Mouse (Mus musculus) WW6 (cell line): ENCODE measurements around the gene Hsd17b1.
A peak's percentile ranks its signal among the peaks of the same experiment; 100 is the strongest.

ENCODE experiments used
- DNase-seq: peaks from one replicate; pipeline ENCODE4 v3.0.0-alpha.2; 2013; ENCODE audit warnings: low read depth, low spot score

The Hsd17b1 gene

DNA sequence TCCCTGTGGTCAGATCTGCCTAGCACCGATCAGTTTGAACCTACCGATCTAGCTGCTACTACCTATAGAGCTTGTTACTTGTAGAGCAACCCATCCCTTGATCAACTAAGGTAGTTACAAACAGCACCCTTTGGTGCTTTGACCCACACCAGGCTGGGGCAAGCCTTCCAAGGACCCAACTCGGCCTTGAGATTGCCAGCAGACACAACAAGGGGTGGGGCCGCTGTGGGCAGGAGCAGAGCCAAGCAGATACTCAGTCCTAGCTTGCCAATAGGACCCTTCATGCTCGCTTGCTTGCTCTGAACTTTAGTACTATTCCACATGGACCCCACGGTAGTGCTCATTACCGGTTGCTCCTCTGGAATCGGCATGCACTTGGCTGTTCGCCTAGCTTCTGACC, at the start of gene Hsd17b1:
TSS of gene Hsd17b1 (plus strand) at position 291 of the 400 bp plus-strand sequence.
- DNase-seq, result no peak

DNA sequence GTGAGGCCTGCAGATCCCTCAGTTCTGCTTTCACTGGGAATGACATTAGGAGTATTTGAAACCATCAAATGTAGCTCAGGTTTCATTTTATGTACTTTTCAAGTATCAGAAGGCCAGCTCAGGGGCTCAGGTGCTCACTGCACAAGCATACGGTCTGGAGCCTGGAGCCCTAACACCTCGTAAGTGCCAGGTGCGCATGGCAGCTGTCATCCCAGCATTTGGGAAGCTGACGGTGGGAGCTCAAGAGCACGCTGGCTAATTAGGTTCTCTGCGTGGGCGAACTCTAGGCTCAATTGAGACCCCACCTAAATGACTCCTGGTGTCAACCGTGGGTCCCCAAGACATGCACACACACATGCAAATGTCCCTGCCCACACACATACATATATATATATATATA, 48.9 kb upstream of the Hsd17b1 start:
- DNase-seq, result no peak

DNA sequence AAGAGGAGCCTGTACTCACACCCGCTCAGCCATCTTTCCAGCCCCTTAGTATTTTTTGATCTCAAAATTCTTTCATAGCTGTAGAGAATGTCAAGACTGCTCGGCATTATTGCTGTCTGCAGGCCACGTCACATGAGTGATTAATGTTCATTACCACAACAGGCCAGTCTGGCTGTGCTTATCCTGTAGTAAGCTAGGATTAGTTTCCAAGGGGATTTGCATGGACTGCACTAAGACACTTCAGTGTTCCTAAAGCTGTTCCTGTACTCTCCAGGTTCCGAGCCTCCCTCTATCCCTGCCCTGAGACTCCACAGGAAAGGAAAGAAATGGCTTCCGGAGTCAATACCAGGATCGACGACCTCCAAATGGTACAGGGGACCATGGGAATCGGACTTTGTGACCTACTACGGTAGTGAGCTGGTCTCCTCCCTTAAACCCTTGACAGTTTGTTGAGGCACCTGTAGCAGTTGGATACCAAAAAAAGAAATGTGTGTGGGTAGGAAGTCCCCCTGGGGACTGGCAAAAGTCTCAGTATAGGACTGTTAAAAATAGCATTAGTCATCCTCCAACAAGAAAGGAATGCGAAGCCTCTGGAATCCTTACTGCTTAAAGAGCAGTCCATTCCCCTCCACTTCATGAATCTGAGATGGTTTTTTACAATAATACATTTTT, 47.9 kb upstream of the Hsd17b1 start:
- DNase-seq, result no peak

DNA sequence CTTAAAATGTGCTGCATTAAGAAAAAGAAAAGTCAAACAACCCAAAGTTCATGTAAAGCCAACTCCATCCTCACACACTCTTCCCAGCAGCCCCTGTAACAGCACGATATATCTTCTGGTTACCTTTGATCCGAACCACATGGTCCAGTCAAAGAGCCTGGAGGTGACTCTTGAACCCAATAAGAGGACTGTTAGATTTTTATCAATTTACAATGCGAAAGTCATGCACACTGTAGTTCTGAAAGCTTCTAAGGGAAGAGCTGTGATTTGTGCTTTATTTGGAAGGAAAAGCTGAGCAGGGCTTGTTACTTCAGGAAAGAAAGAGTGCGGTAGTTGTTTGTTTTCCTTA, 47.4 kb upstream of the Hsd17b1 start:
- no peak for DNase-seq

DNA sequence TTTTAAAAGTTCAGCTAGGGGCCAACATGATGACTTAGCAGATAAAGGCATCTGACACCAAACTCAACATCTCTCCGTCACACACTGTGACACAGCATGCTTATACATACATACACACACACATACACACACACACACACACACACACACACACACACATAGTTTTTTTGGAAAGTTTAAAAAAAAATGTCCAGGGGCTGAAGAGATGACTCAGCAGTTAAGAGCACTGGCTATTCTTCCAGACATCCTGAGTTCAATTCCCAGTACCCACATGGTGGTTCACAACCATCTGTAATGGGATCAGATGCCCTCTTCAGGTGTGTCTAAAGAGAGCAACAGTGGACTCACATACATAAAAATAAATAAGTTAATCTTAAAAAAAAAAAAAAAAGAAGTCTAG, 46.7 kb upstream of the Hsd17b1 start:
- no peak for DNase-seq

DNA sequence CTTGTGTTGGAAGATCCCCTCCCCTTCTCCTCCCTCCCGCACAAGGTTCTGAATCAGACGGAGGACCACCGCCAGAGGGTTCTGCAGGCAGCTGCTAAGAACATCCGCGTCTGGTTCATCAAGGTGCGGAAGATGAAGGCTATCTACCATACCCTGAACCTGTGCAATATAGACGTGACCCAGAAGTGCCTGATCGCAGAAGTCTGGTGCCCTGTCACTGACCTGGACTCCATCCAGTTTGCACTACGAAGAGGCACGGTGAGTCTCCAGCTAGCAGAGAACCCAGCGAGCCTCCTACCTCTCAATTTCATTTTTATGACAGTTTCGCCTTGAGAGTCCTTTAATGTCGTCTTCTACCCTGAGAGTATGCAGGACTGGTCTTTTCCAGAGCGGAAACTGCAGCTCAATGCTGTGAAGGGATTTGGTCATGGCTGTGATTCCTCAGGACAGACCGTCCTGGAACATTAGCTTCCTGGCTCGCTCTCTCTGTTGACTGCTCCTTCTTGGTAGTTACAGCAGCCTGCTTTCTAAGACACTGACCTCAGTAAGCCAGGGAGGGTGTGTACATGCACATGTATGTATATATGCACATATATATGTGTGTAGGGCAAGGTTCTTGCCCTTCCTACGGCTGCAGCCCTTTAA, 44.2 kb upstream of the Hsd17b1 start:
- no peak for DNase-seq

DNA sequence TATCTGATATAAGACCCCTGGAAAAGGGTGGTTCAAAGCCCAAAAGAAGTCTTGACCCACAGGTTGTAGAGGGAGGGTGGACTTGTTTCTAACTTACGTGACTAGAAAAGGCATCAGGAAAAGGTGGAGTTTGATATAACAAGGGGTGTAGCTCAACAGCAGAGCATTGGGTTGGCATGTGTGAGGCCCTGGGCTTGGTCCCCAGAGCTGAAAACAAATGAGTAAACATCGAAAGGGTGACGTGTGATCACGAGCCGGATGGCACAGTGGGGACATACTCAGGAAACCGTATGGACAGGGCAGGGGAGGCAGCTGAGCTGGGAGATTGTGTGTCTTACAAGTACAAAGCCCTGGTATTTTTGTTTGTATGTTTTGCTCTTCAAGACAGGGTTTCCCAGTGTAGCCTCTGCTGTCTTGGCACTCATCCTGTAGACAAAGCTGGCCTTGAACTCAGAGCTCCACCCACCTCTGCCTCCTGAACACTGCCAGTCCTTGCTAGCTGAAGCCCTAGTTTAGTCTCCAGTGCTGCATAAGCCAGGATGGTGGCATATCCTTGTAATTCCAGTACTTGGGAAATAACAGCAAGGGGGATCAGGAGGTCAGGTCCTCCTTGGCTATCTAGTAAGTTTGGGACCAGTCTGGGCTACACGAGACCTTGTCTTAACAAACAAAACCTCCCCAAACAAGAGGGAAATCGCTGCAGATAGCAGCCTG, 43.4 kb upstream of the Hsd17b1 start:
- DNase-seq, result no peak

DNA sequence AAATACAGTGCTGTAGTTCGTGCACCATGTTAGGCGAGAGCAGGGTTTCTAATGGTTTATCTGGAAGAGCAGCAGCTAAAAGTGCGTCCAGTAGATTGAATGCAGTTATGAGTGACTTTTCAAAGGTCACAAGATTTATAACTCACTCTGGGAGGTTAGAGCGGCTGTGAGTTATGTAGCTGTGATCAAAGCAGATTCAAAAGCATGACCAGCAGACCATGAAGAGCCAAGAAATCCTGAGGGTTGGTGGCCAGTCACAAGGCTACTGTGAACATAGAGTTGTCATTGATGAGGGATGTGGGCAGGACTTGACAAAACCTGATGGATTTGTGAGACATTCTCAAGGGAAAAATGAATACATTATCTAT, 42.9 kb upstream of the Hsd17b1 start:
- DNase-seq, result no peak

DNA sequence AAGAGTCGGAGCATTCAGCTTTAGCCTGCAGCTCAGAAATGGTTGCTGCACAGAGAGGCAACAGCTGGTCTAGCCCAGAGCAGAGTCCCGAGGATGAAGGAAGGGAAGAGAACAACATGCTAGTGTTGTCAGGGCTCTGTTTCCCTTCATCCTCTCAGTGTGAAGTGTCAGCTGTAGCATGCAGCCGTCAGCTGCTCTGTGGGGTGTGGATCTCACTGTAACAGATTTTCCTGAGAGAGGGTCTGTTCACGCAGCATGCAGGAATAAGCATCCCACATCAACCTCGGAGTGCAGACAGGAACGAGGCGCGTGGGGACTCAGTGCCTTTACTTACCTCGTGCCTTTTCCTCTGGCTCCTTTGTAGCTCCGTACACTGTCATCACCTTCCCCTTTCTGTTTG, 40.4 kb upstream of the Hsd17b1 start:
- DNase-seq, result no peak

DNA sequence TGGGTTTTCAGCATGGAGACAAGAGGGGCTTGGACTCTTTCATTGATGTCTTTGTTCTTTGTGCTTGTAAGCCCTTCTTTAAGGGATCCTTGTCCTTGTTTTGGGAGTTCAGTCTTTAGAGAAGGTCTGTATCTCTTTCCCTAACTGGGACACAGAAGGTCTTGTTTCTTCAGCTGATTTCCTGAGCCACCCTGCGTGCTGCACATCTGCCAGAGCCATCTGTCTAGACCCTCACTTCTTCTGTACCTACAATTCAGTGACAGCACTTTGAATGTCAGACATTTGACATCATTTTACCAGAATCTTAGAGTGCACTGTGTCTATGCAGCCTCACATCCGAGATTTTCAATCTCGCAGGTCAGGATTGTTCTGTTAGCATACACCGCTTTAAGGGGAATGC, 32.4 kb upstream of the Hsd17b1 start:
- DNase-seq, result no peak

DNA sequence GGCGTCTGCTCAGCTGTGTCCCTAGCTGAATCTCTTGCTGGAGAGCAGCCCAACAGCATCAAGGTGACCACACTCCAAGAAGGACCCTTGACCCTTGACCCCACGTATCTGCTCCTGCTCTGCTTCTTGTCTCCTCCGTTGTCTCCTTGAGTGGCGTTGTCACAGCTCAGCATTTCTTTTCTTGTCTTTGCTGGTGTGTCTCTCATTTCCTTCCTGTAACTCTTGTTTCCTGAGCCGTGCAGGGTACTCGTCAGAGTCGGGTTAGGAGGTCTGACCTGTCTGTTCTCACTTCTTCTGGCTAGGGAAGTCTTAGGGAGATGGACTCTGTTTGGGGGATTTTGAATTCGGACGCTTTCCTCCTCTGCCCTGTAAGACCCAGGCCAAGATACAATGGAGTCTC, 31.8 kb upstream of the Hsd17b1 start:
- DNase-seq, result no peak

DNA sequence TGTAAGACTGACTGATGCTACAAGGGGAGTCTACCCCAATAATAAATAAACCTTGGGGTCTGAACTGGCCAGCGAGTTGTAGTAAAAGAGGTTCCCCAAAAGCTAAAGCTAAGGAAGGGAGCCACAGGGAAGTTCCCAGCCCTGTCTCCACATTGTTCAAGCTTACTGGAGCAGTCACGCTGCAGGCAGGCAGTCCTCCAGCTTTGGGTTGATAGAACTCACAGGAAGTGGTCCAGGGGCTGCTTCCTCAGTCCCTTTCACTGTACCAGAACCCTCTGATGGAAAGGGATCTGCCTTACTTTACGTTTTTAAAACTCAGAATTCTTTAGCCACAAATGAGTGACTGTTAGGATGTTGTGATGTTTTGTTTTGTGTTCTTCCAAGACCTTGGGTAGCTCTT, 30.7 kb upstream of the Hsd17b1 start:
- DNase-seq, result no peak

DNA sequence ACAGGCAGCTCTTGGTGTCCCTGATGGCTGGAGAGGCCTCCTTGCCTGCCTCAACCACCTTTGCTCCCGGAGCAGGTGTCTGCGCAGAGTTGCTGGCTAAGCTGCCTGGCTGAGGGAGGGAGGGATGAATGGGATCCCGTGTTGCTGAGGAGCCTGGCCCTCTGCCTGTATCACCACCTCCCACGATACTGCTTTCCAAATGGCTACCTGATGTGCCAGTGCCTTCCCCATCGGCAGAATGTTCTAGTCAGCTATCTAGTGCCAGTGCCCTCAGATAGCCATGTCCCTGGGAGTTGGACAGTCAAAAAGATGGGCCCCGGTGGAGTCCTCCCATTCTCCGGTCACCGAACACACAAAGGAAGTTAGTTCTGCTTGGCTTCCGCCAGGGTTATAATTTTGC, 27.9 kb upstream of the Hsd17b1 start:
- DNase-seq, result no peak

DNA sequence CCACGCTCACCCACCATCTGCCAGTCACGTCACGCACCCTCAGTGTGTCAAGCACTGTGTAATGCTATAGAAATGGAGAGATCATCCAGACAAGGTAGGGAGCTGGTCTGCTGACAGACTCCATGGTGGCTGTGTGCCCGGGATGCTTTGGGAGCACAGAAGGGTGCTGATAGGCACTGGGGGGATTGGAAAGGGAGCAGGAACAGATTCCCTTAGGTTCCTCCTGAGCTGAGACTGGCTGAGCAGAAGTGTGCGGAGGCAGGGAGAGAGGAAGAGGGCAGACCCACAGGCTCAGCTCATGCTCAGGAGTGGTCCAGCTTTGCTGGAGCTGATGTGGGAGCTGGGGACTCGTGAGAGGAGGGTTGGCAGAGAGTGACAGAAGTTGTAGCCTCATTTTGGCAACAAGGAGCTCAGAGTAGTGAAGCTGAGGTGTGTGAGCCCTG, 27.1 kb upstream of the Hsd17b1 start:
- no peak for DNase-seq

DNA sequence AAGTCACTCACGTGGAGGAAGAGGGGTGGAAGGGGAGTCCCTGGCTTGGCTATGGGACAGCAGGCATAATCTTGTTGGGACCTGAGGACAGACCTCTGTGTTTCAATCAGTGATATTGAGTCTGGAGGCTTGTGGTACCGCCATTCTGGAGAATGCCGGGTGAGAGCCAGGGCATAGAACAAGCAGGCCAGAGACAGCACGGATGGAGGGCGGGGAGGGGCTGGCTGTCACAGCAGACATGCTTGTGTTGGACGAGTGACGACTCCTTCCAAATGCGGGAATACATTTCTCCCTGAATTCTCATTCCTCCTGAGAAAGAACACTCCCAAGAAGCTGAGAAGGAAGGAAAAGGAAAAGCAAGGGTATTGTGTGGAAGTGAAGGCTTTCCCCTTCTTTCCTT, 26.6 kb upstream of the Hsd17b1 start:
- DNase-seq, result no peak

DNA sequence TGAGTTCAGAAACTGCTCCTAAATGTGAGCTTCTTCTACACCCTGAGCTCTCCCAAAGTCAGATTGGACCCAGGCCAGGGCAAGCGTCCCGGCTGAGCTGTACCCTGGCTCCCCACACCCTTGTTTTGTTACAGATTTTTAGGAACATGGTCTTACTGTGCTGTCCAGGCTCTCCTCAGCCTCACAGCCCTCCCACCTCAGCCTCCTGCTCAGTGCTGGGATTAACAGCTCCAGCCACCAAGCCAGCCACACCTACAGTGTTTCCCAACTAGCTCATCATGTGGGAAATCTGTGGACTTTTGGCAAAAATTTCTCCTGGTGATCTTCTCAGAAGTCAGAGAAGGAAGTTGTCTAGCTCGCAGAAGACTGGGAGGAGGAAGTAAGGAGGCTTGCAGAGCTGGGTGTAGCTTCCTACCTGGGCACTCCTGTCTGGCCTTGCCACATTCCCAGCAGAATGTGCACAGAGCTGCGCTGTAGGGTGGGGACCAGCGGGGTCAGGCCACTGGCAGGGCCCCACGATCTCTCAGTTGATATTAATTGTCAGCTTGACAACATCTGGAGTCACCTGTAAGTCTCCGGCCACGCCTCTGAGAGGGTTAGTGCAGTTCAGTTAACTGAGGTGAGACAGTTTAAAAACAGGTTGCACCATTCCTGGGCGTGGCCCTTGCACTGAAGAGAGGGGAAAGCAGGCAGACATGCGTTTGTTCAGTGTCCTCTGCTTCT, 25.3 kb upstream of the Hsd17b1 start:
- no peak for DNase-seq

DNA sequence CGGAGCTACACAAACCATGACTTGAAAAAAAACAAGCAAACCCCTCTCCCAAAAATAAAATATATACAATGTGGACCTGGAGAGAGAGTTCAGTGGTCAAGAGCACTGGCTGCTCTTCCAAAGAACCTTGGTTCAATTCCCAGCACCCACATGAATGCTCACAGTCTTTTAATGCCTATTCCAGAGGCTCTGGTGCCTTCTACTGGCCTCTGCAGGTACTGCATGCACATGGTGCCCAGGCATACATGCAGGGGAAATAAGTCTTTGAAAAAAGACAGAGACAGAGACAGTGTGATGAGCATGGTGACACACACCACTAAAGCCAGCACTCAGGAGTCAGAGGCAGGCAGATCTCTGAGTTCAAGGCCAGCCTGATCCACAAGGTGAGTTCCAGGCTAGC, 24.2 kb upstream of the Hsd17b1 start:
- DNase-seq, result peak; percentile 56

DNA sequence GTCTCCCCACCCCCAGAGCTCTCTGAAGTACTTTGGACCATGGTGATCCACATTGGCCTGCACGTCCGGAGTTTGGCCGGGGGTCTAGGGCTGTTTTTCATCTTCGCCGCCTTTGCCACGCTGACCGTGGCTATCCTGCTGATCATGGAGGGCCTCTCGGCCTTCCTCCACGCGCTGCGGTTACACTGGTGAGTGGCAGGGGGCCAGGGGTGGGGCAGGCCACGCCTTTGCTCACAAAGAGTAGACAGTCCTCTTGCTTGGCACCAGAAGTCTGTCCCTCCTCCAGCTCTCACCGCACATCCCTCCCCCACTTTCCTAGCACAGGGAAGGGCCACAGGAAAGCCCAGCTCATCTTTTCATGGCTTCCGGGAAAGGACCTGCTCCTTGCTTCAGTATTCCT, 22.8 kb upstream of the Hsd17b1 start:
- no peak for DNase-seq

DNA sequence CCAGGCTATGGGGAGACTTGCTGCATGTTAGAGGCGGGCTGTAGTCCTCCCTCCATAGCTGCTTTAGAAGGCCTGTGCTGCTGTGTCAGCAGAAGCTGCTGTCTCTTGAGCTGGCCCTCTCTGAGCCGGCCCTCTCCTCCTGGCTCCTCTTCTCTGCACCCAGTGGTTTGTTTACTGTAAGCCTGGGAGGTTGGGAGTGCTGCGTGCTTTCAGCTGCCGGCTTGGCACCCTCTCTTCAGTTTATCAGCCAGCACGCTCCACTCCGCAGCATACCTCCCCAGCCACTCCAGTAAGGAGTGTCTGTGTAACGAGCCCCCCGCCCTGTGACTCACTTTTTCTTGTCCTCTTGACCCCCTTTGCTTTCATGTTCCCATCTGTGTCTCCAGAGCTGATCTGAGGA, 21.3 kb upstream of the Hsd17b1 start:
- no peak for DNase-seq

DNA sequence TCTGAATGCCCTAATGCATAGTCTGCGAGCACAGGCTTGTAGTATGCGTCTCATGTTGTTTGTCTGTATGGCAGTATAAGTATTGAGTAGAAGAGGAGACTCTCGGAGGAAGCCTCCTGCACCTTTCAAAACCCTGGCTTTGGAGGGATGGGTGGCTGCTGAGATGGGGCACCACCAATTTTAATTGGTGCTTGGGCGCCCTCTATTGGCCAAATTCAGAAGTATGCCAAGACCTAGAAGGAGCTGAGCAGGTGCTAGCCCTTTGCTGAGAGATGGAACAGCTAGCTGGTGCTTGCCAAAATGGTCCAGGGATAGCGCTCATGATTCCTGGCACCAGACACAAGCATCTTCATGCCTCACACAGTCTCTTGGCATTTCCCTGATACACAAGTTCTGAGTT, 20.4 kb upstream of the Hsd17b1 start:
- DNase-seq, result peak; percentile 68

DNA sequence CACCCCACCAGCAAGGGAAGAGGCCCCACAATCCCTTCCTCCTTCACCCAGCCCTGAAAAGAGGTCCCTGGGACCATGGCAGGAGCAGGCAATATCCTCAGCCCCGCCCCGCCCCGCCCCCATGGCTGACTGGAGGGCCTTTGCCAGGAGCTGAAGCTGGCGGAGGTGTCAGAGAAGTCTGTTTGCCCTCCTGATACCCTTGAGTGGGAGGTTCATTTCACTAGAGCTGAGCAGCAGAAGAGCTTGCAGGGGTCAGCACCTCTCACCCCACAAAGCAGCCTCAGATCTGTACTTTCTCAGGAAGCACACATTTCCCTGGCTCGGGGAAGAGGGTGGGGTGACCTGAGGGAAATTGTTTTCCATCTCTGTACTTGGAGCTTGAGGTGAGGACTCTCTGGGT, 19.5 kb upstream of the Hsd17b1 start:
- DNase-seq, result no peak

DNA sequence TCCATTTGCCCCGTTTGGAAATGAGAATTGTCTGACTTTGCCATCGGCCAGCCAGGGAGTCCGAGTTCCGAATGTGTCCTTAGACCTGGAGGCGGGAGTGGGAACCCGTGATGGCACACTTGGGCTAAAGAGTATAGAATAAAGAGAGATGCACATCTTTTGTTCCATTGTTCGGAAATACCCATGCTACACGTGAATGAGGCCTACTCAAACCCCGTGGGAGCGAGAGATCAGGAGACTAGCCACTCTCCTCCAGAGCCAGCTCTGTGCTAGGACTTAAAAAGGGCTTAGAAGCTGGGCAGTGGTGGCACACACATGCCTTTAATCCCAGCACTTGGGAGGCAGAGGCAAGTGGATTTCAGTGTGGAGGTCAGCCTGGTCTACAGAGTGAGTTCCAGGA, 18.7 kb upstream of the Hsd17b1 start:
- DNase-seq, result no peak

DNA sequence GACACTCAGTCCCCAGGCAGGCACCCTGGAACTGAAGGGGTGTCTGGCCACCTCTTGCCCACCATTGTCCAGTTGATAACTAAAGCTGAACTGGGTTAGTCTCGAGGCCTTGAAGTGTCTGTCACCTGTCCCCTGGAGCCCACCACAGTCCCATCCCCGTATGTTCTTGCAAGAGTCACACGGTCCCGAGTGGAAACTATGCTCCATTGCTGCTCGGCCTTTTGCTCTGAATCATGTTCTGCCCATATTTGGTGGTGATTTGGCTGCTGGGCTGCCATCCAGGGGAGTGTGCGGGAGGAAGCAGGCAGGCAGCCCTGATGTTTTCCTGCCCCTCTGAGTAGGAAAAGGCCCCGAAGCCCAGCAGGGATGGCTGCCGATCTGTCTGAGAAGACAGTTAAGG, 18.1 kb upstream of the Hsd17b1 start:
- no peak for DNase-seq
